Mouse (Mus musculus) small intestine, adult 2 months (tissue): Measurements from ENCODE around the gene Elp4.

ENCODE experiments used
- CTCF ChIP-seq: fragments of 200-500 bp; IDR thresholded peaks from 2 replicates; pipeline ENCODE4 v1.5.1; 2012; ENCODE audit warnings: low read depth, mild to moderate bottlenecking, control low read depth, inconsistent platforms, low read length, moderate library complexity, mixed read lengths; ENCODE audit not compliant: insufficient replicate concordance, insufficient read length; ENCODE audit errors: extremely low read depth
- POLR2A ChIP-seq: fragments of 200-500 bp; IDR thresholded peaks from 2 replicates; pipeline ENCODE4 v1.6.1; 2012; ENCODE audit warnings: low read depth, mild to moderate bottlenecking, control low read depth, inconsistent platforms, low read length, moderate library complexity

DNA sequence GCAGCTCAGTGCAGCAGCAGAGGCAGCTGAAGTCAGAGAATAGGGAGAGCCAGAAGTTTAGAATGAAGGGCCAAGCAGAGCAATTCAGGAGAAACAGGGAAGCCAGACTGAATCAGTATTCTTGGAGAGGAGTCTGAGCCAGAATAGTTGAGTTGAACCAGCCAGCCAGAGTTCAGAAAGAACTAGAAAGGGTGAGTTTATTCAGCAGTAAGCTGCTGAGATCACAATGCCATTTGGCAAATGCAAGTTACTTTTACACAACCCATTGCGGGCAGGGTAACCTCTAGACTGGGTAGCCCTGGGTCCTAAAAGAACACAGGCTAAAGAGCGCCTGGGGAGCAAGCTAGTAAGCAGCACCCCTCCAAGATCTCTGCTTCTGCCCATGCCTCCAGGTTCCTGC, 51.4 kb downstream of the Elp4 start:
- TF ChIP-seq CTCF (no peak), POLR2A (no peak)
